ENCODE assay signal across 9 mouse cellular contexts in genomic region chr12:91789801-91790200, GRCm38 (mm10). TPM values are rescaled to one million over a fixed set of nuclear protein-coding genes. Genes with fewer than 3 reads are reported as not detected.
A peak's percentile ranks its signal among the peaks of the same experiment; 100 is the strongest.
DNase-seq lines count a peak whose midpoint lies in the region; ATAC-seq and TF ChIP-seq lines count a peak whose summit lies in the region.
"Had no signal": no experiment of that assay in that cellular context is flagged by ENCODE, and none has a peak within 500 bp of the region (broad histone marks: within the 10 kb centered on the region; RNA-seq: fewer than 3 reads in every experiment).

No protein-coding gene starts in this region.

- H3K27ac ChIP-seq in kidney, embryonic 15.5 days: no peak overlapping the region
- H3K27ac ChIP-seq in embryonic facial prominence, embryonic 11.5 days (replicated peaks; ENCODE audit: low read depth, low read length): no peak overlapping the region
- no peak overlapping the region for H3K27ac ChIP-seq in hindbrain, embryonic 15.5 days (replicated peaks)
- no peak overlapping the region for H3K27ac ChIP-seq in left cerebral cortex, adult 2 months
- H3K27ac ChIP-seq: limb, embryonic 13.5 days had no signal

- H3K9me3 ChIP-seq in kidney, embryonic 15.5 days (replicated peaks): no peaks in the 10 kb centered on the region
- no peaks in the 10 kb centered on the region for H3K9me3 ChIP-seq in embryonic facial prominence, embryonic 11.5 days (replicated peaks; ENCODE audit: control insufficient read depth, low read length)
- no peaks in the 10 kb centered on the region for H3K9me3 ChIP-seq in hindbrain, embryonic 15.5 days
- H3K9me3 ChIP-seq: limb, embryonic 13.5 days had no signal

- H3K4me3 ChIP-seq in kidney, embryonic 15.5 days (replicated peaks): no peak overlapping the region
- no peak overlapping the region for H3K4me3 ChIP-seq in embryonic facial prominence, embryonic 11.5 days (ENCODE audit: low read depth, low read length)
- no peak overlapping the region for H3K4me3 ChIP-seq in hindbrain, embryonic 15.5 days
- H3K4me3 ChIP-seq in left cerebral cortex, adult 2 months: no peak overlapping the region
- H3K4me3 ChIP-seq: limb, embryonic 13.5 days had no signal

- no peaks in the 10 kb centered on the region for H3K27me3 ChIP-seq in kidney, embryonic 15.5 days
- no peaks in the 10 kb centered on the region for H3K27me3 ChIP-seq in embryonic facial prominence, embryonic 11.5 days (ENCODE audit: control insufficient read depth, insufficient read depth, low read length)
- no peaks in the 10 kb centered on the region for H3K27me3 ChIP-seq in hindbrain, embryonic 15.5 days
- H3K27me3 ChIP-seq: limb, embryonic 13.5 days had no signal

- H3K36me3 ChIP-seq in kidney, embryonic 15.5 days: no peaks in the 10 kb centered on the region
- H3K36me3 ChIP-seq in embryonic facial prominence, embryonic 11.5 days (replicated peaks; ENCODE audit: control insufficient read depth, insufficient read depth, low read depth, low read length): no peaks in the 10 kb centered on the region
- no peaks in the 10 kb centered on the region for H3K36me3 ChIP-seq in hindbrain, embryonic 15.5 days
- H3K36me3 ChIP-seq: limb, embryonic 13.5 days had no signal

- peak; percentile 67 for TF ChIP-seq CTCF in left cerebral cortex, adult 2 months (IDR thresholded peaks at IDR 0.05)

- H3K4me1 ChIP-seq in kidney, embryonic 15.5 days: peaks cover 9% of the 10 kb centered on the region; the same call in 1 of the 2 replicates
- H3K4me1 ChIP-seq in embryonic facial prominence, embryonic 11.5 days (ENCODE audit: control insufficient read depth, insufficient read depth, low read length): peaks cover 5% of the 10 kb centered on the region; the same call in 1 of the 2 replicates
- H3K4me1 ChIP-seq in hindbrain, embryonic 15.5 days (replicated peaks): no peaks in the 10 kb centered on the region

- WGBS in kidney, embryonic 15.5 days: 53% methylated on average over 6 of the region's 6 CpGs
- WGBS in embryonic facial prominence, embryonic 11.5 days: 50% methylated on average over 6 of the region's 6 CpGs
- WGBS in hindbrain, embryonic 15.5 days: 58% methylated on average over 6 of the region's 6 CpGs

- intact Hi-C loops in left cerebral cortex, adult 2 months (cut with DNase I): loop anchor here (1.0 kb wide), 1 partner anchor 150 kb away; no protein-coding TSS in a partner anchor

- no peak for ATAC-seq in kidney, embryonic 15.5 days (replicated peaks; ENCODE audit: low FRiP score)
- ATAC-seq in embryonic facial prominence, embryonic 11.5 days (replicated peaks; ENCODE audit: insufficient number of reproducible peaks, low FRiP score, low TSS enrichment, low read depth): no peak
- 0 out of 2 replicates have a peak, but pooled peaks have one; percentile 15 for ATAC-seq in hindbrain, embryonic 15.5 days (ENCODE audit: low FRiP score, low read depth)
- ATAC-seq in megakaryocyte, adult 5-6 weeks (ENCODE audit: poor library complexity, severe bottlenecking): peak; percentile 89

- no peak overlapping the region for H3K9ac ChIP-seq in kidney, embryonic 15.5 days
- H3K9ac ChIP-seq in embryonic facial prominence, embryonic 11.5 days (replicated peaks; ENCODE audit: low read length): no peak overlapping the region
- no peak overlapping the region for H3K9ac ChIP-seq in hindbrain, embryonic 15.5 days
- H3K9ac ChIP-seq: limb, embryonic 13.5 days had no signal

- no peak overlapping the region for H3K4me2 ChIP-seq in kidney, embryonic 15.5 days
- H3K4me2 ChIP-seq in embryonic facial prominence, embryonic 11.5 days (ENCODE audit: low read depth, low read length): no peak overlapping the region
- no peak overlapping the region for H3K4me2 ChIP-seq in hindbrain, embryonic 15.5 days
- H3K4me2 ChIP-seq: limb, embryonic 13.5 days had no signal

- peak; percentile 54 for DNase-seq in kidney, adult 11 months
- peak; percentile 26 for DNase-seq in adrenal gland, adult 8-10 months
- peak; percentile 77 for DNase-seq in embryonic facial prominence, embryonic 11.5 days (ENCODE audit: low spot score)
- DNase-seq in left cerebral cortex, adult 2 months (ENCODE audit: extremely low spot score in 1 of 2, low spot score in 2 of 2): peak; percentile 60 to 73
- DNase-seq in spleen, postnatal 4 days (ENCODE audit: low spot score in 2 of 2): peak; percentile 47 to 75

RNA-seq across cellular contexts. Expression of gene Ston2, which starts 1.6 kb away (rescaled TPM):
- polyA plus RNA-seq in kidney, embryonic 15.5 days (2015; fragmentation: Nextera tagmentation; extraction: Ambion mirVana): 11.2 and 12.4 TPM in 2 replicates
- 10 to 100 TPM in 1 of 4 experiments, 1 to 10 TPM in 3; 4.6 to 10.7 (median 7.1) TPM for total RNA-seq in adrenal gland, adult 8-10 months (2022)
- polyA plus RNA-seq in embryonic facial prominence, embryonic 11.5 days (2014; fragmentation: Nextera tagmentation; extraction: Ambion mirVana): 5.4 and 6.9 TPM in 2 replicates
- 6.7 and 7.1 TPM in 2 replicates for polyA plus RNA-seq in hindbrain, embryonic 15.5 days (2015; fragmentation: Nextera tagmentation; extraction: Ambion mirVana)
- total RNA-seq in left cerebral cortex, adult 2 months (2021): 10 to 100 TPM; 17.1 to 20.2 TPM
- 3.9 and 6.2 TPM in 2 replicates for total RNA-seq in megakaryocyte, adult 5-6 weeks (2015)
- 2.5 and 4.6 TPM in 2 replicates for total RNA-seq in megakaryocyte, adult 5-6 weeks (2017)

RNA-seq across cellular contexts. Expression of gene Sel1l, which starts 59.2 kb away (rescaled TPM):
- 86.7 and 92.9 TPM in 2 replicates for polyA plus RNA-seq in kidney, embryonic 15.5 days (2015; fragmentation: Nextera tagmentation; extraction: Ambion mirVana)
- 100 to 1,000 TPM; 163 to 182 (median 168) TPM for total RNA-seq in adrenal gland, adult 8-10 months (2022)
- polyA plus RNA-seq in embryonic facial prominence, embryonic 11.5 days (2014; fragmentation: Nextera tagmentation; extraction: Ambion mirVana): 68.8 and 69.8 TPM in 2 replicates
- polyA plus RNA-seq in hindbrain, embryonic 15.5 days (2015; fragmentation: Nextera tagmentation; extraction: Ambion mirVana): 92.0 and 100 TPM in 2 replicates
- total RNA-seq in left cerebral cortex, adult 2 months (2021): 100 to 1,000 TPM; 158 to 172 TPM
- 66.3 TPM in 2 replicates for total RNA-seq in megakaryocyte, adult 5-6 weeks (2015)
- total RNA-seq in megakaryocyte, adult 5-6 weeks (2017): 64.8 and 73.3 TPM in 2 replicates

Comparison
In these comparisons a context has a peak if more than half of its experiments do, and no peak if none do; other contexts are left out.
1. DNase-seq: peak in every context shown above with its lines; median percentile 77 in embryonic facial prominence, embryonic 11.5 days; 66 in left cerebral cortex, adult 2 months; 61 in spleen, postnatal 4 days; 54 in kidney, adult 11 months; 26 in adrenal gland, adult 8-10 months.
2. ATAC-seq: peak in hindbrain, embryonic 15.5 days (single experiment) and megakaryocyte, adult 5-6 weeks (single experiment); none in kidney, embryonic 15.5 days (single experiment) and embryonic facial prominence, embryonic 11.5 days (single experiment).